Mouse (Mus musculus) embryo, embryonic 9.5 days (tissue): ENCODE measurements around the gene Klhl7.

Experiments used
- DNase-seq: peaks from one replicate; pipeline ENCODE4 v3.0.0-alpha.2; 2017; ENCODE audit errors: extremely low spot score

The Klhl7 gene

DNA sequence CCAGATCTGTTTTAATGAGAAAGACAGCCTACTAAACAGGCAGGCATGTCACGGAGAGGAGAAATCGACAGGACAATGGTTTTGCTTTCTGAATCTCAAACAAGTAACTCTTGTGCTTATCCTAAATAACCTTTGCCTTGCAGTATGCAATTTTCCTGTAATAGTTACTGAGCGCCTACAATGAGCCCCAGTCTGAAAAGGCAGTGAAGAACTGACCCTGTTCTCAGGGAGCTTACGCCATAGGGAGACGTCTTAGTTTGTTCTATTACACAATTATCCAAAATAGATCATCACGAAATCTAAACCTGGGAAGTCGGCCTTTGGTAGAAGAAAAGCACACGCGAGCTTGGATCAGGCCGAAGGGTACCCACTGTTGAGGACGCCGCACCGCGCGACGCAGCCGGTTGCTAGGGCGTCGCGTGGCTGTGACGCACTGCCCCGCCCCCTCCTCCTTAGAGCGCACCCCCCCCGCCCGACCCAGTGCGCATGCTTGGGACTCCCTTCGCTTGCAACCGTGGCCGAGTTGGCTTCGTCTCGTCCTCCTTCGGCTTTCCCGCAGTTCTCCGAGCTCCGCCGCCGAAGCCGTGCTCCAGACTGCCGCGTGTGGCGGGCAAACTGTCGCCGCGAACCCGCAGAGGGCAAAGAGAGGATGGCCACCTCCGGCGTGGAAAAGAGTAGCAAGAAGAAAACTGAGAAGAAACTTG is at the start of gene Klhl7:
TSS of gene Klhl7 (plus strand) at position 500 of the 704 bp plus-strand sequence.
- peak; percentile 91 for DNase-seq

DNA sequence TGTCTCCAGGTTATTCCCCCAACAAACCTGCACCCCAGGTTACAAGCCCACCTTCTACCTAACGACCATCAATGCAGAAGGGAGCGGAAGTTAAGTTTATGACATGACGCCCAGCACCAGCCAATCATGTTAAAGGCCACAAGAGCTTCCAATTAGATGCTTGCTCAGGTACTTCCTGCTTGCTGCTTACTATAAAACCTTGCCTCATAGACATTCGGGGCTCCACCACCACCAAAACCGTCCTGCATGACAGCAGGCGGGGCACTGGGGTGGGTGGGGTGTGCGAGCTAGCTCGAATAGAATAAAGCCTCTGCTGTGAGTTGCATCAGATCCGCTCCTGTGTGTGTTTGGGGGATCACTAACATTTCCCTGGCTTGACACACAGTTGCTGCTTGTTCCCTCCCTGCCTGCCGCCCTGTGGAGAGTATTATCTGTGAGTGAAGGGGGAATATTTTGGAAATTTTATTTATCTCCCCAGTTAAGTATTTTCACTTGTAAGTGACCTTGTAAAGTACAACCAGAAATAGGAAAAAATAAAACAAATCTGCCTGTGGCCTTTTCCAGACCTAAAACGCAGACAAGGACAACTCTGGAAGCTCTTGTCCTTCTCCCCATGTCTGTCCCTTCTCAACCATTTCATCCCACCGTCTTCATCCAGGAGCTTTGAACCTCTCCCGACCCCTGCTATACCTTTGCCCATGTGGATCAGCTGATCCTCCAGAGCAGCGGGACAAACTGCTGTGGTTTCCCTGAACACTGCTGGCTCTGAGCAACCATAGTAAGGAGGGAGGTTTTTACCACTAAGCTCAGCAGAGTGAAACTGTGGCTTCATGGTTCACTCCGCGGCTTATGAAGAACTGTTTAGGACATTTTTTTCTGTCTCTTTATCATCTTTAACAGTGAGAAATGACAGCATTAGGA is 48.4 kb upstream of the Klhl7 start:
- DNase-seq = no peak

DNA sequence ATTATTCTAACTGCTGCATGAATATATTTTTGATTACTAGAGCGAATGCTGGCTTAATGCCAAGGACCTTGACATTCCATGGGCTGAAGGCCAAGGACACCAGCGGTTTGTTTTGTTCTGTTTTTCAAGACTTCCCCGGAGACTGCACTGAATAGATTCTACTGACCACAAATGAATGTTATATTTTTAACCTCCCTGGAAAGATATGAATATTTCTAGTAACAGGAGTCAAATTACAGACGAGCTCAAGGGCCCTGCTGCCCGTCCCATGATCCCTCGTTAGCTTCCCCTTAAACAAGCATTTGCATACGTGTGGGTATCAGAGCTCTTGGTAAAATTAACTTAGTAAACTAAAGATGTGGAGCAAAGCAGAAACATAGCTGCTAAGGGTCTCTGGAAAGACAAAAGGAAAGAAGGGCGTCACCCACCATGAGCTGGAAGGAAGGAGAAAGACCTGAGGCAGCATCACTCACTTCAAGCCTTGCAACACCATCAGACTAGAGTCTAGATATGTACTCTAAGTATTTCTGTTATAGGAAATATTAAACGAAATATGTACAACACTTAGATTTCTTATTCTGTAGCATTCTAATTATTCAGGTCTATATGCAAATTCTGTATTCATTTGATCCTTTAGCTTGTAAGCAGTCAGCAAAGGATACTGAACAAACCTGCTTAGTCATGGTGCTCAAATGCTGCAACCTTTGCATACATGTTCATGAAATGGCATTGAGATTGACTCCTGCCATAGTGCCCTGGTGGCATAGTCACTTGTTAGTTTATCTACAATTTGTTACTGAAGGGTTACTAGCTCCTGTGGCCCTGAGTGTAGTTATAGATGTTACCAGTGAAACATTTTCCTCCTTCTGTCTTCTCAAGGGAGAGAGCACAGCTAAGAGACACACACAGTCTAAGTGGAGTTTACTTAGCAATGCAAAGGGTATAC is 46.9 kb upstream of the Klhl7 start:
- no peak for DNase-seq

DNA sequence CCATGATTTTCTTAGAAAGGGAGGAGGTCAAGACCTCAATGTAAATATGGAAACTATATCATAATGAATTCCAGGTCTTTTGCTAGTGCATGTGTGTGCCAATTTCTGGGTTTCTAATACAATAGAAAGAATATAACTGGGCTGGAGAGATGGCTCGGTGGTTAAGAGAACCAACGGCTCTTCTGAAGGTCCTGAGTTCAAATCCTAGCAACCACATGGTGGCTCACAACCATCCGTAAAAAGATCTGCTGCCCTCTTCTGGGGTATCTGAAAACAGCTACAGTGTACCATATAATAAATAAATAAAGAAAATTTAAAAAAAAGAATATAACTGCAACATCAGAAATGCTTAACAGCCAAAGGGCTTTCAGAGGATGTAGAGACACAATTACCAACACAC is 46.0 kb upstream of the Klhl7 start:
- no peak for DNase-seq

DNA sequence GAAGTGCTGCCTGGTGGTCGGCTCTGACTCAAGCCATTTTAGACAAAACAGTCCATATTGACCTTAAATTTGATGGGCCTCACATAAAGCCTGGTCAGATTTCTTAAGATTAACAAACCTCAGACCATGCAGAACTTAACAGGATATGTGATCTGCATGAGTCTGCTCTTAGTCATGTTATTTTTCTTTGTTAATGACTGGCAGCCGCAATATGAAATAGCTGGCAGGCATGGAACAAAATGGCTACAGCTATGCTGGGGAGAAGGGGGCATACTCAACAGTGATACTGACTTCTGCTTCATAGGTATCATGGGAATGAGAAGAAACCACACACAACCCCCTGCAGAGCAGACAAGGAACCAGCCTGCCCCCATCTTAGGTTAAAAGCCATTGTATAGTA is 43.5 kb upstream of the Klhl7 start:
- DNase-seq = no peak

DNA sequence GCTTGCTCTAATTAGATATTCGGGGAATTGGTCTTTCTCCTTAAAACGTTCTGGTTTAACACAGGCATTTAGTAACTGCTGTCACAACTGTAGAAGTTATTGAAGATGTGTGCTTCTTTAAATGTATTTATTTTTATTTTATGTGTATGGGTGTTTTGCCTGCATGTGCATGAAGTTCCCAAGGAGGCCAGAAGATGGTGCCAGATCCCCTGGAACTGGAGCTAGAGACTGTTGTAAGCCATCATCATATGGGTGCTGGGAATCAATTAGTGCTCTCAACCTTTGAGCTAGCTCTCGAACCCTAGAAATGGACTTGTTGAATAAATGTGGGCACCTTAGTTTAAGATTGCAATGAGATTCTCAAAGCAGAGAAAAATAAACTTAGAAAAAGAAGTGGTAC is 42.8 kb upstream of the Klhl7 start:
- DNase-seq = no peak

DNA sequence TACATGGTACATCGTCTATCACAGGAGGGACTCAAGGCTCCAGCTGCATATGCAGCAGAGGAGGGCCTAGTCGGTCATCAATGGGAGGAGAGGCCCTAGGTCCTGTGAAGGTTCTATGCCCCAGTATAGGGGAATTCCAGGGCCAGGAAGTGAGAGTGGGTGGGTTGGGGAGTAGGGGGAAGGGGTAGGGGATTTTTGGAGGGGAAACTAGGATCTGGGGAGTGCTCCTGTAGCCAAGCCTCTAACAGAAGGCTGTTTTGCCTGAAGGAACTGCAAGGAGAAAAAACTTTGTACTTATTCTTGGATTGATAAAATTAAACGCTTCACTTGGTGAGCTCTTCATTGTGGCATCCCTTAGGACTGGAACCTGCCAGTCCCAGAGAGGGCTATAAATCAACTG is 39.5 kb upstream of the Klhl7 start:
- no peak for DNase-seq

DNA sequence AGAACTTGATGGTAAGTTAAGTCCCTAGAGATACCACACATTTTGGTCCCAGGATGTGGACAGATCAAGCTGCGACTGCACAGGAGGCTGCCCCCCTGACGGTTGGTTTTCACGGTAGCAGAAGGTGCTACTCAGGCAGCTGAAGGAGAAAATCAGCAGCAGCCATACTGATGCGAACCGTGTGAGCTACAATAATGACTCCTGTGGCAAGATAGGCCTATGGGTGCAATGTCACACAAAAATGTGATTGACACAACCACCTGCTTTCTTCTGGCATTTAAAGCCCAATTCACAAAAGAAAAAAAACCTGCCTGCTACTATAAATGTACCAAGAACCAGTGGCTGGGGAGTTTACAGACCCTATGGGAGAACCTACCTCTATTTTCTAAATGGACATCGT is 37.4 kb upstream of the Klhl7 start:
- no peak for DNase-seq

DNA sequence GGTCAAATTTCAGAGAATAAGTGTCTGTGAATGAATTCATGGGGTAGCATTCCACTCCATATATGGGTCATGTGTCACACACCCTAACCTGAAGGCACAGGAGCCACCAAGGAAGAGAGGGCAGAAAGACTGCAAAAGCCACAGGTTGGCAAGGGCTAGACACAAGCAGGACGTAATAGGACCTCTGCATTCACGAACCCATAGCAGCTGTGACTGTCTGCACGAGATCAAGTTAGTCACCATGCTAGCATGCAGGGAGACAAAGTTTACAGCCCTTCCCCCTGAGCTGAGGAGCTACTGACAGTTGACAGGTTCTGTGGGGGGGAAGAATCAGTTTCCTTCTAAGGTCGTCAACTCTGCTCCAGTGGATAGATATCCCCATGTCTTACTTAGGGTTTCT is 36.9 kb upstream of the Klhl7 start:
- no peak for DNase-seq

DNA sequence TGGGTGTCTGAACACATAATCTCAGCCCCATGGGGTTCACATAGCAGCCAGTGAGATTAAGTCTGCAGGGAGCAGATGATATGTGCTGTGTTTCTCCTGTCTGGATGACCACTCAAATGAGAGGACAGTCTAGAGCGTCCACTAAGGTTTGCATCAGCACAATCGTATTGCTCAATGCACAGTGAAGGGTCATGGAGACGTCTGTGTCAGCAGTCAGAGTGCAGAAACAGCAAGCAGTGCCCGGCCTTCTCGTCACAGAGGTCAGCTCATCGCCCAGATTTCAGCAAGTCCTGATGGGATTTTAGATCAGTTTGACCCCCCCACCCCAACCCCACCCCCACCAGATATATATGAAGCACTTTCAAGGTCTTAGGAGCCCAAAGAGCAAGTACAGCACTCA is 31.4 kb upstream of the Klhl7 start:
- no peak for DNase-seq

DNA sequence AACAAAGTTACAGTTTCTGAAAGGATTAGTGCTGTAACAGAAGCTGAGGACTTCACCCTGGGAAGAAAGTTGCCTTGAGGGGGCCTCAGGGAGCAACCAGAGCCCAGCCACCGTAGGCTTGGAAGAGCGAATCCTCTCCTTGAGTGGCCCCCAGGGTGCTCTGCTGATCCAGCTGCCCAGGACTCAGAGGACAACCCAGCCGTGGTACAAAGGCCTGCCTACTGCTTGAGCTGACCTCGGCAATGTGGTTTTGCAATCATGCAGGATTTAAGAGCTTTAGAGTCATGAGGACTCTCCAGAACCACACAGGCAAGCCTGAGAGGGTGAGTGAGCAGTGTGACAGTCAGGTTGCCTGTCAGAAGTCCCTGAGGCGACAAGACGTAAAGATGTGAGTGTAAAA is 28.4 kb upstream of the Klhl7 start:
- DNase-seq = no peak

DNA sequence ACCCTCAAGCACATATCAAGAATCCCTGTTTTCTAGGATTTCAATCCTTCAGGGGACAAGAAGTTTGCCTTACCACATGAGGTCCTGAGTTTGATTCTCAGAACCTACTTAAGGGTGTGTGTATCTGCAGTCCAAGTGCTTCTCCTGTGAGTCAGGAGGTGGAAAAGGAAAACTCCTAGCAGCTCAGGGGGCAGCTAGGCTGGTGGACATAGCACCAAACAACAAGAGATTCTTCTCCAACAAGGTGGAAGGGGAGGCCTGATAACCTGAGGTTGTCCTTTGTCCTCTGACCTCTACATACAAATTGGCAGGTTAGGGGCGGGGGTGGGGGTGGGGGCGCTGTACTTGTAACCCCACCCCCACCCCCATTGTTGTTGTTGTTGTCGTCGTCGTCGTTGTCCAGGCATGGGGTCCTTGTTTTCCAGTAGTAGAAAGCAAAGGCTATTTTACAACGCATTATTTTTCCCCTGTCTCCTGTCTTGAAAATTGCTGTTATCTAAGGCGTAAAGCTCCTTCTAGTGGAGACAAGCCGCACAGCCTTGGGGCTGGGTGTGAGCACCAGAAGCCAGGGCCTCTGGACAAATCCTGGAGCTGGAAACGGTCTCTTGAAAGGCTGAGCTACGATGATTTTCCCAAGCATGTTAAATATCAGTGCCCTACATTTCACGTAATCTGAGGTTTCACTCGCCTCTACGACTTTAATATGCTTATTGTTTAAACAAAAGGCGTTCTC is 23.3 kb upstream of the Klhl7 start:
- peak; percentile 71 for DNase-seq

DNA sequence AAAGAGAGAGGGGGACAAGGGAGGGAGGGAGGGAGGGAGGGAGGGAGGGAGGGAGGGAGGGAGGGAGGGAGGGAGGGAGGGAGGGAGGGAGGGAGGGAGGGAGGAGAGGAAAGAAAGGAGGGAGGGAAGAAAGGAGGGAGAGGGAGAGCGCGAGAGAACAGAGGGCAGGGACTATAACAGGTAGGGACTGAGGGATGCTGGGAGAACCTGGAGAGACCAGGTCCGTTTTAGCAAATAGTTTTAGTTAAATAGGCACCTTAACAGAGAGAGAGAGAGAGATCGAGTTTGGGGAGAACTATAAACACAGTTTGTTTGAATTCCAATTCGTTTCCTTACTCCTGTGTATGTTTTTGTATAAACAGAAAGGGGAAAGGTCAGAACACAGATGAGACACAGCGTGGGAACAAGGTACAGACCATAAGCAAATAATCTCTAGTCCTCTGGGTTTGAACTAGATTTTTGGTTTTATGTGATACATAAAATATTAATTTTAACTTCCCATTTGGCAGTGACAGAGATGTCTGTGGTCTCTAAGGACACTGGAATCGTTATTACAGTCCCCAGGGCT is 22.6 kb upstream of the Klhl7 start:
- DNase-seq = no peak

DNA sequence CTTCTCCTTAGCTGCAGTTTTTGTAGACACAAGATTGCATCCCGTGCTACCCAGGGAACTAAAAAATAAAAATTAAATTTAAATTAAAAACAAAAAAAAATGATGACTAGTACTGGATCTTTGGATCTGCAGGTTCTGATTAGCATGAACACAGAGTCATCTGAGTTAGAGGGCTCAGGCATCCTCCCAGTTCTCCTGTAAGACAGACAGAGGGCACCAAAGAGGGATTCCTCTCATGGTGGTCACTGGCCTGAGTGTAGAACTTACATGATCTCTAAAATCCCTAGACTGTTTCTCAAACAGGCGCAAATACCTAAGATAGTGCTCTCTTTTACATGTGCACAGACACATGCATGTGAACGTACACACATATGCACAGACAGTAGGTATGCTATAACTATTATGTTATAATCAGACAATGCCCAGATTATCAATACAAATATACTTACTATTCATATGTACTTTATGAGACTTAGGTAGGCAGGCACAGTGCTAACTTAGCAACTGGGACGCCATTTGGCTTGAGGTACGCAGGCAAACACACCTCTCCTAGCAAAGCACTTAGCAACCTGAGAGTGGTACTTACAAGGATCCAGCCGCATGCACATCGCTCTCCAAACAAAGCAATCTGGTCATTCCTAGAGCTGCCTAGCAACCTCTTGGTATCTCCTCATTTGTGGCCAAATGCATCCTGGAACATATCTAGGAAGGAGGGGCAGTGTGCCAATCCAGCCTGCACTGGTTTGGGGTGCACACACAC is 21.8 kb upstream of the Klhl7 start:
- DNase-seq = no peak

DNA sequence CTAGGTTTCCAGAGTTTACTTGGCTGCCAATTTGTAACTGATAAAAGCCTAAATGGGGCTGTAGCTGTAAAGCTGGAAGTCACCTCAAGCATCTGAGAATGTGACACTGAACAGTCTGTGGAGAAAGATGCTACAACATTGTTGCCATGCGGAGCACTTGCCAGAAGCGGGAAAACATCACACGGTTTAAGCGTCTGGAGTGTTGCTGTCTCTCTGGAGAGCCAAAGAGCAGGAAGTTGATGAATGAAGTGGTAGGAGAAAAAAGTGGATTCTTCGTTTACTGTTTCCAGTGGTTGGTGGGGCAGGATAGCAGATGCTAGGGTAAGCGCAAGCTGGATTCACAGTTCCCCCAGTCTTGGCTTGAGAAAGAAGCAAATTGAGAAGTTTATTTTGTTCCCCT is 19.6 kb upstream of the Klhl7 start:
- DNase-seq = no peak

DNA sequence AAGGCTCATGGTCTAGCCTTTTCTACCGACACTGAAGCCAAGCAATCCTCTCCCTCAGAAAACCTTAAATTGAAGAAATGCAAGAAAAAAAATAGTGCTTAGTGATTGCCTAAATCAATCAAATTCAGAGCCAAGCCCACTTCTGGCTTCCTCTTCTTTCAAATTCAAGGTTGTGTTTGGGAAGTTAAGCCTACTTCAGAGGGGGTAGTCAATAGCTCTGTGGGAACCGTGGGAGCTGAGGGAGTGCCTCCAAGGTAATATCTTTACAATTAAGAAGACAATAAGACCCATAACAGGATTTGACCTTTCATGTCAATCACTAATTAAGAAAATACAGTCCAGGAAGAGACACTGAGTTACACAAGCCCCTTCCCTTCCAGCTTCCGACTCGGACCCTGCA is 15.6 kb upstream of the Klhl7 start:
- DNase-seq = no peak

DNA sequence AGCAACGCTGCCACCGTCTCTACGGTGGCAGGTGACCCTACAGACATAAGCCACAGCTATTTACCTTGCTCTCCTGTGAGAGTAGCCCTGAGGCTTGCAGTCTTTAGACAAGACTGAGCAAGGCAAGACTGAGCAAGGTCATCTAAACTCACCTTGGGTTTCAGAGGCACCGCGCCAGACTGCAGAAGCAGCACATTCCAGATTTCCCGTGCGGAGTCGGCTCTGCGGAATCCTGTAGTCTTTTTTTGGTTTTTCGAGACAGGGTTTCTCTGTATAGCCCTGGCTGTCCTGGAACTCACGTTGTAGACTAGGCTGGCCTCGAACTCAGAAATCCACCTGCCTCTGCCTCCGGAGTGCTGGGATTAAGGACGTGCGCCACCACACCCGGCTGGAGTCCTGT is 14.2 kb upstream of the Klhl7 start:
- DNase-seq = no peak

DNA sequence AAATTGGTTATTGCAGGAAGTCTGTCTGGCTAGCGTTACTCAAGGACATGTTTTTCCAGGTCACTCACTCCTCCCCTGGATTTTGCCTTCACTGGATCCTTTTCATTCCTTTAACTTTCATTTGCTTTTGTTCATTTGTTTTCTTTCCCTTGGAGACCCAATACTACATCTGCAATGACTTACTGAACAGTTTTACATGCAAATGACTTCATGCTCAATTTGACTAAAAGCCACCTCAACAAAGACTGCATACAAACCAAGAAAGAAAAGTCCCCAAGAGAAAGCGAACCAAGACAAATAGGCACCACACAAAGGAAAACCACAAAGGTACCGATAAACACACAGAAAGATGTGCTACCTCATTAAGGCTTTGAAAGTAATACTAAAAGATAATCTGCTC is 13.5 kb upstream of the Klhl7 start:
- no peak for DNase-seq

DNA sequence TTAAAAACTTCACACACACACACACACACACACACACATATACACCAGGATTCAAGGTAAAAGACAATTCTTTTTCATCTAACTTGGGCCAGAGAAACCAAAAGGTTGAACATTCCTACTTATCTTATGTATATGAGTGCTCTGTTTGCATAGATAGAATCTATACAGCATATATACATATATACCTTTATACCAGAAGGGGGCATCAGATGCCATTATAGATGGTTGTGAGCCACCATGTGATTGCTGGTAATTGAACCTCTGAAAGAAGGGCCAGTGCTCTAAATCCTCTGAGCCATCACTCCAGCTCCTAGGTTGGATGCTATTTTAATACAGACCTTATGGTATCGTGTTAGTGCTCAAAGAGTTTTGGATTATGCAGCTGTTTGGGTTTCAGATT is 12.0 kb upstream of the Klhl7 start:
- no peak for DNase-seq

DNA sequence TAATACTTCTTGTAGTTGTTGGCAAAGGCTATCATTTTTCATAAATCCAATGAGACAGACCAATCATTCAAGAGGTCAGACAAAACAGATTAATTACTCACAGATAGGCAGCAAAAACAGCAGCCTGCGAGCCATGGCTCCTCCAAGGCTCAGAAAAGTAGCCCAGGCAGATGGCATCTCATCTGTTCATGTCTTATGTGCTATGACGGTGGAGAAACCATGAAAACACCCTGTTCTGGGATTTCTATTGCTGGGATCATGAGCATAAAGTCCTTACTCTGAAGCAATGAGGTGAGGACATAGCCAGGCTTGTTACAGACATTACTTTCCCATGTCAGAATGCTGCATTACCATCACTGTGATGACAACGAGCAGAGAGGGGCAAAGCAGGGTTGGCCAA is 7.9 kb upstream of the Klhl7 start:
- no peak for DNase-seq
